Mouse (Mus musculus) Patski (cell line): ENCODE measurements at regions not wholly inside any gene's neighbourhood (a gene's known extent, or its start where the extent isn't known, plus 50 kb on each side); places are given as distances from the start of the nearest gene placed in this dataset.
A peak's percentile ranks its signal among the peaks of the same experiment; 100 is the strongest.

ENCODE experiments used
- ATAC-seq: fragments of 100-300 bp; one replicate; pipeline ENCODE4 v1.8.0; 2021
- CTCF ChIA-PET: fragments of 350-600 bp; sonication (Branson Sonifier 250); formaldehyde crosslinking; loops from one replicate; lab custom pipeline; 2022; ENCODE audit warnings: inconsistent platforms; lab: Charles Lee
- POLR2A ChIA-PET: fragments of 350-600 bp; sonication (Branson Sonifier 250); formaldehyde crosslinking; loops from one replicate; lab custom pipeline; 2022; ENCODE audit warnings: antibody characterized with exemption, inconsistent platforms; lab: Charles Lee
- DNase-seq: peaks from one replicate; pipeline ENCODE4 v3.0.0-alpha.2; 2011; ENCODE audit warnings: low read depth, low spot score
- H3K27me3 ChIP-seq: fragments of 371-371 bp; one replicate; pipeline ENCODE4 v1.5.1; 2021
- CTCF ChIP-seq: fragments of 100-300 bp; IDR thresholded peaks from one replicate; pipeline ENCODE4 v1.5.1; 2021
- in situ Hi-C: fragments of 300-500 bp; cut with MboI; formaldehyde crosslinking; loops from 3 replicates; pipeline ENCODE4 v1.11.1; 2018; ENCODE audit warnings: low pct_unique_long_range_greater_than_20kb, mixed read lengths

- DNase-seq (no peak), ATAC-seq (no peak)
- CTCF ChIA-PET = interaction anchor here (1.1 to 4.1 kb wide), 7 partner anchors 11 to 1041 kb away, joined by 3 to 17 read pairs (median 4); no protein-coding TSS in a partner anchor
- TF ChIP-seq CTCF = no peak
- POLR2A ChIA-PET = no interaction called here
- H3K27me3 ChIP-seq = peaks cover 7% of the 10 kb centered on the region
- in situ Hi-C loops = loop anchor here (10.0 kb wide), 2 partner anchors 977 to 1047 kb away; partner anchors contain the start of gene Id2
Observed at GRCm38 (mm10) chr12:26072180-26072579, 342.9 kb downstream of the Rnf144a start.

GRCm38 (mm10) chr12:26071610-26072009 lies 343.4 kb downstream of the Rnf144a start:
- peak; percentile 12 for DNase-seq

GRCm38 (mm10) chr12:26068685-26069008 lies 346.4 kb downstream of the Rnf144a start:
- POLR2A ChIA-PET = no interaction called here
- TF ChIP-seq CTCF = no peak
- peaks cover 7% of the 10 kb centered on the region for H3K27me3 ChIP-seq
- no peak for ATAC-seq
- no peak for DNase-seq
- CTCF ChIA-PET = no interaction called here
- in situ Hi-C loops = no loop called here

More at GRCm38 (mm10) chr12:26071610-26072009, 343.4 kb downstream of the Rnf144a start:
- H3K27me3 ChIP-seq = peaks cover 7% of the 10 kb centered on the region
- peak; percentile 81 for TF ChIP-seq CTCF
- ChIA-PET POLR2A (interaction anchor here (0.8 kb wide), 1 partner anchor 972 kb away, joined by 6 read pairs; no protein-coding TSS in a partner anchor), CTCF (interaction anchor here (1.1 to 4.1 kb wide), 7 partner anchors 11 to 1040 kb away, joined by 3 to 17 read pairs (median 4); no protein-coding TSS in a partner anchor)
- in situ Hi-C loops = loop anchor here (10.0 kb wide), 2 partner anchors 977 to 1047 kb away; partner anchors contain the start of gene Id2
- peak; percentile 67 for ATAC-seq

GRCm38 (mm10) chr12:26067866-26068684 lies 347.0 kb downstream of the Rnf144a start:
- CTCF ChIA-PET = no interaction called here
- in situ Hi-C loops = no loop called here
- peaks cover 7% of the 10 kb centered on the region for H3K27me3 ChIP-seq
- POLR2A ChIA-PET = no interaction called here
- DNase-seq = no peak
- ATAC-seq = no peak
- TF ChIP-seq CTCF = no peak

GRCm38 (mm10) chr12:26060378-26060777 lies 354.7 kb downstream of the Rnf144a start:
- no peak for DNase-seq
- no peak for TF ChIP-seq CTCF
- H3K27me3 ChIP-seq = no peaks in the 10 kb centered on the region
- no peak for ATAC-seq
- POLR2A ChIA-PET = no interaction called here
- in situ Hi-C loops = no loop called here
- CTCF ChIA-PET = no interaction called here

- ChIA-PET POLR2A (no interaction called here), CTCF (no interaction called here)
- no peak for ATAC-seq
- no peak for TF ChIP-seq CTCF
- DNase-seq = no peak
- H3K27me3 ChIP-seq = no peaks in the 10 kb centered on the region
- in situ Hi-C loops = no loop called here
Observed at GRCm38 (mm10) chr12:26059090-26059489, 356.0 kb downstream of the Rnf144a start.

- no peak for ATAC-seq
- TF ChIP-seq CTCF = no peak
Observed at GRCm38 (mm10) chr12:26057491-26058054, 357.5 kb downstream of the Rnf144a start.

GRCm38 (mm10) chr12:26046991-26047390 lies 368.1 kb downstream of the Rnf144a start:
- TF ChIP-seq CTCF = no peak
- in situ Hi-C loops = no loop called here
- no peak for DNase-seq
- ChIA-PET POLR2A (no interaction called here), CTCF (no interaction called here)
- H3K27me3 ChIP-seq = no peaks in the 10 kb centered on the region
- no peak for ATAC-seq

More at GRCm38 (mm10) chr12:26057491-26058054, 357.5 kb downstream of the Rnf144a start:
- ChIA-PET POLR2A (no interaction called here), CTCF (no interaction called here)
- no peak for DNase-seq
- H3K27me3 ChIP-seq = no peaks in the 10 kb centered on the region
- in situ Hi-C loops = no loop called here

GRCm38 (mm10) chr12:26045321-26045720 lies 369.7 kb downstream of the Rnf144a start:
- no peak for ATAC-seq
- no peak for TF ChIP-seq CTCF
- POLR2A ChIA-PET = no interaction called here
- in situ Hi-C loops = no loop called here
- CTCF ChIA-PET = no interaction called here
- no peak for DNase-seq
- no peaks in the 10 kb centered on the region for H3K27me3 ChIP-seq

- ATAC-seq (no peak), DNase-seq (no peak)
- ChIA-PET CTCF (no interaction called here), POLR2A (no interaction called here)
- in situ Hi-C loops = no loop called here
- TF ChIP-seq CTCF = no peak
- H3K27me3 ChIP-seq = no peaks in the 10 kb centered on the region
Observed at GRCm38 (mm10) chr12:26012951-26013350, 402.1 kb downstream of the Rnf144a start.

GRCm38 (mm10) chr12:25994063-25994462 lies 421.0 kb downstream of the Rnf144a start:
- CTCF ChIA-PET = no interaction called here
- ATAC-seq = no peak
- H3K27me3 ChIP-seq = peaks cover 9% of the 10 kb centered on the region
- no peak for TF ChIP-seq CTCF
- POLR2A ChIA-PET = no interaction called here
- no peak for DNase-seq
- in situ Hi-C loops = no loop called here
